Mouse (Mus musculus) cerebellum, adult 8-10 months (tissue): ENCODE results near the gene Plscr1.

Source experiments
- DNase-seq: peaks from one replicate; pipeline ENCODE4 v3.0.0; 2022

The Plscr1 gene

DNA sequence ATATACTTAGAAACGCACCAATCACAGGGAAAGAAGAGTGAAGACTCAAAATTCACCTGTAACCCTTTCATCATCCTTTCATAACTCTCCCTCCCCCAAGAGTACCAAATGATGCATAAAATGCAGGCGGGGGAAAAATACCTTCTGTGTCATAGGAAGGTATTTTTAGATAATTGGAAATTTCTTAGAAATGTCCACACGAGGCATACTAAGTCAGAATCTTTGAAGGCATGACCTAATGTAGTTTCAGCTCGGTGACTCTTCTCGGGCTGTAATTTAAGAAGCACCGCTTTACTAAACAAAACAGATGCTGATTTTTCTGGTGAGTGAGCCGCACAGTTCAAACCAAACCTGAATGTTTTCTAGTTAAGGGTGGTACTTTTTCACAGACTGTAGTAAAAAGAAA lies at the start of gene Plscr1:
Gene Plscr1, plus strand, starts transcription at position 304 of the 406 bp plus-strand sequence.
- no peak for DNase-seq

DNA sequence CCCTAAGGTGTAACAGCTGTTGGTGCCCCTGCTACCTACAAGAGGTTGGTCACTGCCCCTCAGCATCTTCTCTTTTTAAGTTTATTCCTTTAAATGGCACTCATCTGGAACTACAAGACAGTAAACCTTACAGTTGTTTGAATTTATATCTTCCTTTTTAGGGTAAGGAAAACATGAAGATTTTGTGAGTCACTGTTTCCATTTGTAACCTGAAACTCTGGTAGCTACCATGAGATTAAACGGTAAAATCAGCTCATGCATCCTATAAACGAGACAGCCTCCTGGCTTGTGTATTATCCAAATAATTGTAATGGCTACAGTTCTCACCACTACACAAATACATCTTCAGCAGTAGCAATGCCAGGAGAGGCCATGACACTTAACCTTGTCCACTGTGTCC lies 45.2 kb upstream of the Plscr1 start:
- no peak for DNase-seq

DNA sequence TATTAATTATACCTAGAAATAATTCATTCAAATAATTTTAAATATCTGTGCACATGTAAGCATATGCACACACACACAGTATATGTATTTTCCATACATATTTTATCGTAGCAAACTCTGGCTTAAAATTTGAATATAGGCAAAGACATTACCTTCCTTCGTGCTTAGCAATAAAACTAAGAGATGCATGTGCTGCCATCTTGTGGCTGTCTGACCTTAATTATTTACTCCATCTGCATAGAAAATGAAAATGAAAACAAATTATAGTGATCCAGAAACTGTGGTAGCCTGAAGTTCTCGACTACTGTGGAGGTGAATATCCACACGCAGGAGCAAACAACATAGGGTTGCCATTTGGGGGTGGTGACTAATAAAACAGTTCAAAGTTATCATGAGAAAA lies 42.2 kb upstream of the Plscr1 start:
- peak; percentile 69 for DNase-seq

DNA sequence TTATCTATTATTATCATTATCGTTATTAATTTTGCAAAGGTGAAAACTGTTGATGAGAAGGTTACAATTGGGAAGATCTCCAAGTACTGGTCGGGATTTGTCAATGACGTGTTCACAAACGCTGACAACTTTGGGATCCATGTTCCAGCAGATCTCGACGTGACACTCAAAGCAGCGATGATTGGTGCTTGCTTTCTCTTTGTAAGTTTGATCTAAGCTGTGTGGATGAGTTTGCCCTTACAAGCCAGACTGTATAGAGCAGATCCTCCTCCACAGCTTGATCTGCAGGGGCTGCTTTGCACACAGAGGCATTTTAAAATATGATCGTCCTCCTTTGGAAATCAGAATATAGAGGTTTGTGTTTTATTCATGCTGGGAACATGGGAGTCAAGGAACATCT lies 41.8 kb upstream of the Plscr1 start:
- DNase-seq, result peak; percentile 9

DNA sequence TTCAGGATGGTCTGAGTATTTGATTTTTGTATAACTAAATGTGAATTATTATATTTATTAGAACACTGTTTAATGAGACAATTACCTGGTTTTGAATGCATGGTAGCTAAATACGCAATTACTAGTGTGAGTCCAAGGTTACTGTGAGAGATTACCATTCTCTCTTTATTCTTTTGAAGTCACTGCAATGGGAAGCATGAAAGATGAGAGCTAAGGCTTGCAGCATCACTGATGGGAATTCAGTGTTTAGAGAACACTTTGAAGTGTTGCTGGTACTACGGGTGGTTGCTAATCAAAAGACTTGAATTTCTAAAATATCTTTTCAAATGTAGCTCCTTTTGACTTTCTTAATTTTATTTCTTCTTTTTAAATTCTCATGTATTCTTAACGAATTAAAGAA lies 39.7 kb upstream of the Plscr1 start:
- DNase-seq, result no peak

DNA sequence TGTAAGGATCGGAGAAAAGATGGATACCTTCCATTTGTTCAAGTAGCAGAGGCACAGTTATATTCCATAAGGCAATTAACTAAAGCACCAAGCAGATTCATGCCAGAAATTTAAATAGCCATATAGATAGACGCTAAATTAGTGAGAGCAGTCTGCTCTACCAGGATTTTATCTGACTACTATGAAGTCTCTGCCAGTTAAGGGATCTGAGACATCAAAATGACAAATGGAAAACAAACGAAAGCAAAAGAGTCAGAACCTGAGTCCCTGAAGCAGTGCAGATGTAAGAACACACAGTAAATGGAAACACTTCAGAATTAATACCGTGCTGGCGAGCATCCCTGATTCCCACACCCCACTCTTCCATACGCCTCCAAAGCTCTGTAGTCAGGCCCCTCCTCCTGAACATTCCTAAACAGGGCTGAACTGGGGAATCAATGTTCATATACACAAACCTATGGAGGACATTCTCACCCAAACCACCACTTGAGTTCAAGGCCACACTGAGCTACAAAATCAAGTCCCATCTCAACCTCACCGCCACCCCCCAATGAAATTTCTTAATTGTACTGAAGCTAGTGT lies 39.1 kb upstream of the Plscr1 start:
- no peak for DNase-seq

DNA sequence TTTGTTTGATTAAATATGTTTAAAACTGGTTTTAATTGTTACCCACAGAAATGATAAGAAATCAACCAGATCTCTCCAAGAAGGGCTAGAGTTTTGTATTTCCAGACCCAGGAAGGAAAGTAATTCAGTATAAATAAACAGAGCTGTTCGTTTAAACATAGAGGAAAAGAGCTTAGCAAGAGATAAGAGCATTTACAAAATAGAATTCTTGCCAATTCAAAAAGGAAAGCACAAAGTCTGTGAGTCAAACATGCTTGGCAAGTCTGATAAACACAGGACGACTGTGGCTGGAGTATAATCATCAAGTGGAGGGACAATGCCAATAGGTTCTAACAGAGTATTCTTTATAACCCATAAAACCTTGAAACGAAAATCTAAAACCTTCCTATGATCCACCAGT lies 38.5 kb upstream of the Plscr1 start:
- DNase-seq, result no peak

DNA sequence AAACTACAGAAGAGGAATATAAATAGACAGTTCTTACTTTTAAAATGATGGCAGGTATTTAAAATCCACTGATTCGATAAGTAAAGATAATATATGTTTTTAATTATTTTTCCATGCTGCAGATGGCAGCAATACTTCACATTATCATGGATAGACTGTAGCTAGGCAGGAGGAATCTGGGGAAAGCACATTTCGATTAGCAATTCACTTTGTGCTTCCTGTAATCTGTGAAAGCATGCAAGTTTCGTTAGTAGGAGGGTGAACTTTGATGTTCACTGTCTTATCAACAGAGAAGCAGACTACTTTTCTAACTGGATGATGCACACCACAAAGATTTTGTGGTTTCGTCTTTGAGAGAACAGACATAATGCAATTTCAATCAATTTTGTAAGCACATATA lies 32.1 kb upstream of the Plscr1 start:
- DNase-seq, result no peak

DNA sequence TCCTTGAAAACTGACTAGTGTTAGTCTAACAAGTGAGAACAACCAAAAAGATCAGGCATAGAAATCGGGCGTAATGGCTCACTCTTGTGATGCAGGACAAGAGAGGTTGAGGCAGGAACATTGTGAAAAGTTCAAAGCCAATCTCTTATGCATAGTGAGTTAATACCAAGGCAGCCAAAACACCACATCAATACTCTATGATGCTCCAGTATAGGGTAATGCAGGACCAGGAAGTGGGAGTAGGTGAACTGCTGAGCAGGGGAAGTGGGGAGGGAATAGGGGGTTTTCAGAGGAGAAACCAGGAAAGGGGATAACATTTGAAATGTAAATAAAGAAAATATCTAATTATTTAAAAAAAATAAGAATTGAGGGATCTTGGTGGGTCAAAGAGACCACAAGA lies 31.7 kb upstream of the Plscr1 start:
- DNase-seq, result no peak

DNA sequence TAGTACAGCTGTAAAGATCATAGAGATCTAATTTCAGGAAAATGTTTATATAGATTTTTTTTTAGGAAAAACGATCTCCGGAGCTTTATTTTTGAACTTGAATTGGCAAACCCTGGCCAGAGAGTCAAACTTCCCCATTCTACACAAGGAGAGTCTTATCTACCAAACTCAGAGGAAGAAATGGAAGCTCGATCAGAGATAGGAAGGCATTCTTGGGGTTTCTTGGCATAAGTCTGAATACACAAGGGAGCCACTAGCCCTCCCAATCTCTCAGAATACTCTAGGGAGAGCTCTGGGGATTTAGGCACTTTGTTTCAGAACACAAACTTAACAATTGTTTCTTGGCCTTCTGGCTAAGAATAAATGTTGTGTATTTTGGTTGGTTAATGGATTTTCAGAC lies 29.4 kb upstream of the Plscr1 start:
- no peak for DNase-seq

DNA sequence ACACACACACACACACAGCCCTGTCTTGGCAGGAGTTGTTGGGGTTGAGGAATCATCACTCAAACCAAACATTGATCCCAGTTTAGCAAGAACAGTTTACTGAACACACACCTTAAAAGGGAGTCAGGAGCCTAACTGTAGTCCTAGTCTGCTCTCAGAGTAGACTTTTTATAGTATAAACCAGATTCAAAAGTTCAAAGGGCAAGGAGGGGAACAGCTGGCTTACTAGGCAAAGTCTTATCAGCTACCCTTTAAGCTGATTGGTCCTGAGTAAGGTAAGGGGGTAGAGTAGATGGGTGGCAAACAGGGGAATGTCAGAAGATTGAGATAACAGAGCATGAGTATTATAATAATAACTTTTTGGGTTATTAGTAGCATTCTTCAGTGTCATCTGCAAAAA lies 28.1 kb upstream of the Plscr1 start:
- DNase-seq, result no peak

DNA sequence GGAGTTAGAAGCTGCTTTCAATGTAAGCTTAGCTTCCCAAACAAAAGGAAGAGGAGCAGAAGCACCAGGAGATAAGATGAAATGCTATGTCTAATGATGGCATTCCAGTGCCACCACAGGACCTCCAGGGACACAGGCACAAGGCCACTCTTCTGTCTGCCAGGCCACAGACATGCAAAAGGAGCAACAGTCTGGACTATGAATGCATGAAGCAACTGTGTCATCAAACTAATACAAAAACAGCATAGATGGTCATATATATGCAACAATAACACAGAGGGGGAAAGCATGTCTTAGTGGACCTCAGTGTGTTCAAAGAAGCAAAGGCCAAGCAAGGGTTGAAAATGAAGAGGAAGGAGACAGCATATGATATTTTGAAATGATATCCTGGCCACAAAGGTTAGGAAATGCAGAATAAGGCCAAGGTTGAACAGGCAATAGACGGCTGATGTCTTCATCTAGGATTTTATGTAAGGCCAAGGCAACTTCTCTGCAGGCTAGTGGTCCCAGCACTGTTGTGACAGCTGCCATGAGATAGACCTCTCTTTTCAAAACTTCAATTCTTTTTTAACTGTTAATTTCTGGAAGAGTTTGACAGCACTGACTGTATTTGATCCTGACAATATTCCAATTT lies 24.8 kb upstream of the Plscr1 start:
- no peak for DNase-seq

DNA sequence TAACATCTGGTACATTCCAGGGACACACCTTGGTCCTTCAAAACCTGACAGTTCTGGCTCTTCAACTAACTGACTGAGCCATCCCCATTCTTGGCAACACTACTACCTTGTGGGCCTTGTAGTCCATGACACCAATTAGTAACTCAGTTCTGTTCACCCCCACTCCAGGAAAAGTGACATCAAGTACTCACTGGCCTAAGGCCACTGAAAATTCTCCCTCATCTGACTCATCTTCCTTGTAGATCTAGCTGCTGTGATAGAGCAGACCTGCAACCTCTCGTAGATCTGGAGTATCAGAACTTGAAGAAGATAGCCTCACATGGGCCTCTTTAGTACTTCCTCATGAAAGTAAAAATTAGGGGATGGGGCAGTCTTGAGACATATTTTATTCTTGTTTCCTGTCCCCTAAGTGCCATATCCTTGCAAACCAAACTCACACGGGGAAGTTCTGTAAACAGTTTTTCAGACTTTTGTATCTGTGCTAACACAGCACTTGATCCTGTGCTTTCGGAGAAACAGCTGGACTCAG lies 23.4 kb upstream of the Plscr1 start:
- DNase-seq, result no peak

DNA sequence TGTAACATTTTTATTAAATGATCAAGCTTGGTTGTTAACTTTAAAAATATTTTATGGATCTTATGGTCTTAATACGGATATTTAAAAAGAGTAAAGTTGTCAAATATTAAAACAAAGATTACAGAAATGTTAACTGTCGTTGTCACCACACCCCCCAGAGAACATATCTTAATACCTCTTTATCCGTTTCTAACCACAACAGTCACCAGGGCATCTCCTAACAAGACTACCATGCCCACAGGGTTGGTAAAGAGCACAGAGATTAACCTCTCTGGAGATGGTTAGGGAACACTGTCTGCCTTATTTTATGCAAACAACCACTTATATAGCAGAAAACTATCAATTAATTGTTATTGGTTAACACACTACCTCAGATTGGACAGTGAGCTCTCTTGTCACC lies 22.8 kb upstream of the Plscr1 start:
- DNase-seq, result no peak

DNA sequence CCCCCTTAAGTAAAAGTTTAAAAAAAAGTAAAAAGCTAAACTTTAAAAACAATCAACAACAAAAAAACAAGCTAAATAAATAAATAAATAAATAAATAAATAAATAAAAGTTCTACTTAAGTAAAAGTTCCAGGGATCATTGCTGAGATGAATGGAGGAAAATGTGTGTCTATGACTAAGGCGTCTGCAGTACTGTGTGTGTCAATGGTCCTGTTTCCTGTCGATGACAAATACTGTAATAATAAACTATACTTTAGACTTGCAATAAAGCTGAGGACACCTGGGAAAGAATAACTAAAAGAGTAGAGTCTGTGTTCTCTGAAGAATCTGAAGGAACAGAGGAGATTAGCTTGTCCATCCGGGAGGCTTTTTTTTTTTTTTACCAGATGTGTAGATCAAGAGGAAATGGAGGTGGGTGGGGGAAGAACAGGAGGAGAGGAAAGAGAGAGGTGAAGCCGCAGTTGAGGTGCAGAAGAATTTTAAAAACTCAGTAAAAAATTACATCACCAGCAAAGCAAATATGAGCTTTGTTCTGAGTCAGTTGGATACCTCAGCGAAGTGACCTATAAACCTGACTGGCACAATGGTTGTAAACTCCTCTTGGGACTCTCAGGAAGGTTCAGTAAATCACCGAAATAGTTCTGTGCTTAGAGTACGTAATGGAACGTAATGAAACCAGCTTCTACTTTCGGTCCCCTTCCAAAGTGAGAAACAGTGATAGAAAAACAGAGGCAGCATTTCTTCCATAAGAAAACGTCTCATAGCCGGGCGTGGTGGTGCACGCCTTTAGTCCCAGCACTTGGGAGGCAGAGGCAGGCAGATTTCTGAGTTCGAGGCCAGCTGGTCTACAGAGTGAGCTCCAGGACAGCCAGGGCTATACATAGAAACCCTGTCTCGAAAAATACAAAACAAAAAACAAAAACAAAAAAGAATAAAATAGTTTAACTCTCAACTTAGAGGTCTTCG lies 20.4 kb upstream of the Plscr1 start:
- DNase-seq, result no peak

DNA sequence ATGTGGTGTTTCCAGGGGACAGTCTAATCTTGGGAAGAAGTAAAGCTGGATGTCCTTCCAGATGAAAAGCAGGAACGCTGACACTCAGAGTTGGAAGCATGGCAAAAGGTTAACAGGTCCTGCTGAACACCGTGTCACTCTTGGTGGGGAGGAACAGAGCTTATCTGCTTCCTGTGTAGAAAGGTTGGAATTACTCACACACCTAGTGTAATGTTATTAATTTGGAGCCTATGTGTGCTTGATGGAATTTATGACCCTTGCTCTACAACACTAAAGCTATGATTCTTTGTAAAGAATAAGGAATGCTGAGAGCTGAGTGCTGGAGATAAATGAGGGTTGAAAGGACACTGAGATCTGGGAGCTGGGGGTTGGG lies 19.7 kb upstream of the Plscr1 start:
- DNase-seq, result no peak

DNA sequence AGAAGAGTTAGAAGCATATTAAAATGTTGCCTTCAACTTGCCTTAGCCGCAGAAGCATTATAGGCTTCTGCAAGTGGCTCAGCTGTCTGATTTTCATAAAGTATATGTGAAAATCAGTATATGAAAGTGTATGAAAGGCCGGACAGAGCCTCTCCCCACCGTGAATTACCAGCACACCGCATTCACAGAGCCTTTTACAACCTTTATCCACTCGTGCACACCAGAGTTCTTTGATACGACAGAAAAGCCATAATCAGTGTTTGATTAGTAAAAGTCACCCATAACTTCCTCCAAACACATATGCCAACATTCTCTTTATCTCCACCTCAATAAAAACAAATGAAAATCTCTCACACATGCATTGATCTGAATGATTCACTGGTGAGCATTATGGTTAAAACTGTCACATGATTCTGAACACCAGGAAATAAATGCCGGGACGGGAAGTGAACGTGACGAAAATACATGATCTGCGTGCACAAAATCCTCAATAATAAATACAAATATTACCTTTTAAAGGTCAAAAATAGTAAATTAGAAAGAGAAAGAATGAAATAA lies 14.6 kb upstream of the Plscr1 start:
- no peak for DNase-seq

DNA sequence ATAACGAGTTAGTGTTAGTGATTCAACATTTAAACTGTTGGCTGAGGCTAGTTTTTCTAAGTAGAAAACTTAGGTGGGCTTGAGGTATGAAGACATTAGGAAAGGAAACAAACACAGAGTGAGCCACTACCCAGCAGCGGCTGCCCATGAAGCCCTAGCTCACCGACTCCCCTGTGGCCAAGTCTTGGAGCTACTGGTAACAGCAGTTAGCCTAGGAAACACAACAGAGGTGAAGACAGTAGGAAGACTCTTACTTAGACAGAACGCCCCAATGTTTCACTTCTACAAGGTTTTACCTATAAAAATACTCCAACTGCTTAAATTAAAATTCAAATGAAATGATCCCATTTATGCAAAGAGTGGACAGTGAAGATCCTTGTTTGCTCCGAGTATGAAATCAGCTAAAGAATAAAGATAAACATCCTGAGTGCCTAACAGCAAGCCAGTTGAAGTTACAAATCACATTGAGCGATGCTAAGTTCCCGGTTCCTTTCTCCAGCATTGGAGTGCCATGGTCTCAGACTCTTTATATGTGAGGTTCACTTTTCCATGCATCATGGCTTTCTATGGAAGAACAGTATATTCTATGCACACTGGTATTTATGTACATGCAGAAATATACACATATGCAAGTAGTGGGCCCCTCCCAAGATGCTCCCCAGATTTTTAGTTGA lies 640 bp upstream of the Plscr1 start:
- DNase-seq, result no peak

DNA sequence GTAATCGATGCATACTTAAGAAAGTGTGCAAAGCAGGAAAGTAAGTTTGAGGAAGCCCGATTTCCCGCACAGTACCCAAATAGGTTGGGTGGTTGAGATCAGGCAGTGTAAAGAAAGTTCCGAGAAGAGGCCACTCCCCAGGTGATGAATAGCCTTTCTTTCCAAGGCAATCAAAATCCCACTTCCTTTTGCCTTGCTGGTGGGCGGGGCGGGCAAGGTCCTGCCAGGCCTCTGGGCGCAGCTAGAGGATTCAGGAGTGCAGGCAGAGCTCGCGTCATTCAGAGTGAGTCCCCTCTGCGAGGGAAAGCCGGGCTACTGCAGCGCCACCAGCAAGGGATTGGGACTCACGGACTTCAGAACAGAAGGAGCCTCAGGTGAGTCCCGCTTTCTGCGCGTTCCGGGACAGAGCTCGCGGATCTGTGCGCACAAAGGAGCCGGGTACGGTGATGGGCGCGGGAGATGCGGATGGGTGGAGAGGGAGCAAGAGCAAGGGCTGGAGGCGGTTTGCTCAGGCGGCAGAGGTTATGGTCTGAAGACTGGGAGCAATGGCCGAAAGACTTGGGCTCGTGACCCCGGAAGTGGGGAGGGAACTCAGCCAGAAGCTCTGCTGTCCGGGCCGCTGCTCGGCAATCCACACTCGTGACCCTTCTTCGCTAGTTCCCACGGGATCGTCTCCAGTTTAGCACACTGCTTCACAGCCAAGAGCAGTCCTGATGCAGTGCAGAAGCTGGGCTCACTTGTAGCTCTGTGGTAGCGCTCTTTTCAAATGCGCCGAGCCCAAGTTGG lies 630 bp downstream of the Plscr1 start:
- DNase-seq, result peak; percentile 12

DNA sequence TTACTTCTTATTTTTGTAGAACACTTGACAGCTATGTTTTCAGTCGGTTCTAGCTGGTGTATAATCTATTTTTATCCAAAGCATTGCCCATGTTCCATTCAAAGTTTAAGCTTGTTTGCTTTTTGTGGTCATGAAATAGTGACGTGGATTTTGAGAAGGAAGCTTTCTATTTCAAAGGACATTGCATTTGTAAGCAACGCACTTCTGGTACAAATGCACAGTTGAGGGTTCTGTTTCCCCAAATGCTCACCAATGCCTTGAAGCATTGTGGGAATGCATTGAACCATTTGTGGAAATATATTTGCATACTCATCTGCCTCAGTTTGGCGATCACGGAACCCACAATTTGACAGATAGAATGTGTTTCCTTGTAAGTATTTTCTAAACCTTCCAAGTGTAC lies 3.2 kb downstream of the Plscr1 start:
- no peak for DNase-seq

DNA sequence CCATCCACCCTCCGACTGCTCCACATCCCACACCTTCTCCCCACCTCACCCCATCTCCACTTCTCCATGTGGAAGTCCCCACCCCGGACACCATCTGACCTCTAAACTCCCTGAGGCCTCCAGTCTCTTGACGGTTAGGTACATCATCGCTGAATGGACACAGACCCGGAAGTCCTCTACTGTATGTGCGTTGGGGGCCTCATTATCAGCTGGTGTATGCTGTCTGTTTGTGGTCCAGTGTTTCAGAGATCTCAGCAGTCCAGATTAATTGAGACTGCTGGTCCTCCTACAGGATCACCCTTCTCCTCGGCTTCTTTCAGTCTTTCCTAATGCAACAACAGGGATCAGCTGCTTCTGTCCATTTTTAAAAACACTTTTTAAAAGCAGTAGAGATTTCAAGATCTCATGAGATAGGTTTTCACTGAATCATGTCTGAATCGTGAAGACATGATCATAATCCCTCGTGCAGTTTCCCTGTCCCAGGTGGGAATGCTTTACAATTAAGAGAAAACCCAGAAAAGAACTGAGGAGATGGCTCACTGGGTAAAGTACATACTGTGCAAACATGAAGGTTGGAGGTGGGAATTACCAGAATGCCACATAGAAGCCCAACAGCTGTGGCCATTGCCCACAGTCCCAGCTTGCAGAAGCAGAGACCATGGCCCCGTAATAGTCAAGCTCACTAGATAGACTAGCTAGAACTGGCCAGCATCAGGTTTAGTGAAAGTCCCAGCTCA lies 4.2 kb downstream of the Plscr1 start:
- DNase-seq, result no peak
